Mouse (Mus musculus) megakaryocyte progenitor cell, adult 5-6 weeks (primary cell): Measurements from ENCODE around the gene Lama5. TPM values are rescaled to one million over a fixed set of nuclear protein-coding genes. Genes with fewer than 3 reads are reported as not detected.

Experiments
- ATAC-seq: replicated peaks from 2 replicates; pipeline ENCODE4 v1.8.0; 2016; ENCODE audit warnings: mild to moderate bottlenecking, moderate TSS enrichment, inconsistent platforms; ENCODE audit not compliant: poor library complexity
- total RNA-seq, 2 experiments: library from RNA; stranded (forward) in 1 of 2; stranded (reverse) in 1 of 2; fragments of 157-497, 149-512 nt in 1 of 2; fragments of 200-1000 nt in 1 of 2; gene quantifications; 2 replicates each; pipeline versions ENCODE4 v1.2.3 to v1.2.4; 2015 to 2017

Gene Lama5
- total RNA-seq, 2 experiments from 2014 or later: 0.07 to 0.08 TPM

DNA sequence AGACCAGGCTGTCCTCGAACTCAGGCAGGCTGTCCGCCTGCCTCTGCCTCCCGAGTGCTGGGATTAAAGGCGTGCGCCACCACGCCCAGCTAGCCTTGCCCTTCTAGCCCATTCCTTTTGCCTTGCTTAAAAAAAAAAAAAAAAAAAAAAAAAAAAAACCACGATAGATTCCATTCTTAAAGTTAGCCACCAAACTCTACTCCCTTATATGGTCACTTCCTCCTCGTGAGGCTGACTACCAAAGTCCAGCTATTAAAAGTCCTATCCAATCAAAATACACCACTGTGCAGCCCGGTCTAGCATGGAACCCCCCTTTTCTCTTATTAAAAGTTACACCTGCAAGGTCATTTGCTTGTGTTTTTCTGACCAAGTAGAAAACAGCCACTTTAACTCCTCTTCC, 30.0 kb upstream of the Lama5 start:
- ATAC-seq: no peak

DNA sequence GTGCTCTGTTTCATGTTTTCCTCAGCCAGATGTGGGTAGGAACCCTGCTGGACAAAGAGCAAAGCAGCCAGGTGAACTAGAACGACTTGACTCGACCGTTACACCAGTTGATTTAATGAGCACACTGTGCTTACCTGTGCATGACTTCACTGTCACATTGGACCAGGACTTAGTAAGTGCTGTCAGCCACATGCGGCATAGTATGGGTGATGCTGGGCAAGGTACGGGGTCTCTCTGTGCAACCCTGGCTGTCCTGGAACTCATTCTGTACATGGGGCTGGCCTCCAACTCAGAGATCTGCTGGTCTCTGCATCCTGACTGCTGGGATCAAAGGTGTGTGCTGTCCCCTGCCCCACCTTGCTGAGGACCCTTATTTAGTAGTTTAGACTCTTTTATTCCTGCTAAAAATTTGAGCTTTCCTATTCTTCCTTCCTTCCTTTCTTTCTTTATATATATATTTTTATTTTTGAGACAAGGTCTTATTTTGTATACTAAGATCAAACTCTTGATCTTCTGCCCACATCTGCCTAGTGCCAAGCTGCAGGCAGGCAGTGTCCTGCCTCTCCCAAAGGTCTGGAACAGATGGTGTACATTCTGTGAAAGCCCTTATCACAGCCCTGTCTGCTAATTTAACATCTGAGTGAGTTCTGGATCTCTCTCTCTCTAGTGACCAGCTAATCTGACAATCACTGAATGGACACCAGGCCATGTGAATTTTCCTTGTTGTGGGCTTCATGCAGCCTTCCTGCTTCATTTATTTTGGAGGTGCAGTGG, 29.0 kb upstream of the Lama5 start:
- ATAC-seq: no peak

DNA sequence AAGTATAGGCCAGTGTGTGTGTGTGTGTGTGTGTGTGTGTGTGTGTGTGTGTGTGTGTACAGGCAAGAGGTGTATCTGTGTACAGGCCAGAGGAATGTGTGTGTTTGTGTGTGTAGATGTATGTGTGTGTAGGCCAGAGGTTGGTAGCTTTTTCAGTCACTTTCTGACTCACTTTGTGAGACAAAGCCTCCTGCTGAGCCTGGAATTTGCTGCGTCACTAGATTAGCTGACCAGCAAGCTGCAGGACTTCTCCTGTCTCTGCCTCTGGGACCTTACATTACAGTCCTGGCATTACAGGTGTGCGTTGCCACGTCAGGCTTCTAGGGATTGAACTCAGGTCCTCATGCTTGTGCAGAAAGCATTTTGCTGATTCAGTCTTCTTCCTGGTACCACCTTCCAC, 26.2 kb upstream of the Lama5 start:
- no peak for ATAC-seq

DNA sequence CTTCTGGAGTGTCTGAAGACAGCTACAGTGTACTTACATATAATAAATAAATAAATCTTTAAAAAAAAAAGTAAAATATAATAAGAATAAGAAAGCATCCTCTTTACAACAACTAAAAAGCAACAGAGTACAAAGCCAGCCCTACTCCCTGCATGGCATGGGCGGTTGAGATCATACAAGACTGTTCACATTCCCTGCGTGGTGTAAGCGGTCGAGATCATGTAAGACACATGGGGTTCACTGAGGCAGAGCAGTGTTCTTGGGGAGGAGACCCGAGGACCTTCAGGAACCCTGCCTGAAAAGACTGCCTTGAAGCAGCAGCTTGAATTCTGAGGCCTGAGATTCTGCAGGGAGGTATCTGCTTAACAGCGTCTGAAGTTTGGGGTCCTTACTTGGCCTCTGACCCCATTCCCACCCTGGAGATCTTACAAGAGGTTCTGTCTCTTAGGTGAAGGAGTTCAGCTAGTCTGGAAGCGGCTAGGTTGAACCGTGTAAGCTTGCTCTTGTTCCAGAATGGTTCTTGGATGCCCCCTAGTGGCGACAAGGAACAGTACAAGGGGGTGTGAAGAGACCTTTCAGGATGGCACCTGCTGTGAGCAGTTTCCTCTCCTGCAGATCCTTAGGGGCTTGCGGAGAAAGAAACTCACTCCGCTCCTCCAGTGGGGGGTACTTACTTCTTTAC, 25.4 kb upstream of the Lama5 start:
- ATAC-seq: peak; percentile 93

DNA sequence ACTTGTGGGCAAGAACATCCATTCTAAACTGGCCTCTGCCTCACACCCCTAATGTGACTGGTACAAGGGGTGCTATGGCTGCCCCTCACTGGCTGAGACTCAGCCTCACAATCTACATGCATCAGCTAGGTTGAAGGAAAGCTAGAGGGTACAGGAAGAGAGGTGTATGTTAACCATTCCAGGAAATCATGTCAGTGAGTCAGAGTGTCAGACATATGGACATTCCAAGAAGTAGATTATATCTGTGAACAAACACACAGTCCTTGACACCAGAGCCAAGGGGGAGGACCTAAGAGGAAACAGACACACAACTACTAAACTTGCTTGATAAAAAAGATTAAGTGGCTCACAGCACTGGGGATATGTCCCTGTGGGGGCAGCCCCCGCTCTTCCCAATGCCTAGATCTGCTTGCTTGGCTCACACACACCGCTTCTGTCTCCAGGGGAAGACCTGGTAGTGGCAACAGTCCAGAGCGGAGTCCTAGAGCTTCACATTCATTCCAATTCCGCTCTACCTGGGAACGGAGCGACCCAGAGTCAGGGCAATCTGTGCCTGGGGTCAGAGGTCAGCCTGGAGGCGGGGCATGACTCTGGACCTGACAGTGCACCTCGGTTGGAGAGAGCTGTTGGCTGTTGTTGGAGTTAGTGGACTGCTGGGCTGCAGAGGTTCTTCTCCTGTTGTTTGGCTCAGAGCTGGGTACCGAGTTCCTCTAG, 23.4 kb upstream of the Lama5 start:
- ATAC-seq: no peak

DNA sequence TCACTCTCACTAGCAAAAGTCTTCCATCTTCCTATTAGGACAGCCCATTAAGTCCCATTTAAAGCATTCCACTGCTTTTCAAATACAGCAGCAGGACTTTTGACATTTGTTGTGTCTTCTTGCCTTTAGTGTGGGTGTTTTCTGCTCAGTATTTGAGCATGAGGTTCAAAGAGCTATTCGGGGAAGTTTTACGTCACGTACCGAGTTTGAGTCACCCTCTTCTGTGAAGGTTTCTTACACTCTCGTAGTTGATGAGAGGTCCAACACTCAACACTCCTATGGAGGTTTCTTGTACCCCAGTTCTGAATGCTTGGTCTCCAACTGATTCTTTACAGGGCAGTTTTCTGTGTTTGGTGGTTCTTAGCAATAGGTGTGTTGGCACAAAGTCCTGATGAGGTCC, 22.3 kb upstream of the Lama5 start:
- no peak for ATAC-seq

DNA sequence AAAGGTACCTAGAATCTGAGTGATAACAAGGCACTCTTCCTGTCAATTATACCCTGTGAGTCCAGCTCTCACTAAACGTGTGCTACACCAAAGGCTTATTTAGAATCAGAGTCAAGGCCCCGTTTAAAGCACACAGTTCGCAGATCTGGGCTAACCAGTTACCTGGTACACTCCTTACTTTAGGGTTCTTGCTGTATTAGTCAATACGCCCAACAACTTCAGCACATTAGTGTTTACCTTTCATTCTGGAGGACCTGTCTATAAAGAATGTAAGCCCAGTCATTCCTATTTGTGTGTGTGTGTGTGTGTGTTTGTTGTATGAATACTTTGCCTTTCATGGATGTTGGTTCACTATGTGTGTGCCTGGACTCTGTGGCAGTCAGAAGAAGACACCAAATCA, 17.4 kb upstream of the Lama5 start:
- ATAC-seq: no peak

DNA sequence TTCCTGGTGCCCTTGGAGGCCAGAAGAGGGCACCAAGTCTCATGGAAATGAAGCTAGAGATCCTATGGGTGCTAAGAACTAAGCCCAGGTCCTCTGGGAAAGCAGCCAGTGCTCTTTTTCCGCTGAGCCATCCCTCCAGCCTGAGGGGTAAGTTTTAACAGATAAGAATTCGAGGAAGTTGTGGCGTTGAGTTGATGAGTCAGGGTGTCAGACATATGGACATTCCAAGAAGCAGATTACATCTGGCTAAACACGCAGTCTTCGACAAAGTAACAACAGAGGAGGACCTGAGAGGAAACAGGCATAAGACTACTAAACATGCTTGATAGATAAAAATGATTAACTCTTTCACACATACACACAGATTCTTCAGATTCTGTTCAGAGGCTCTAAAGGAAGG, 12.9 kb upstream of the Lama5 start:
- ATAC-seq: peak; percentile 30; the same call in 1 of the 2 replicates

DNA sequence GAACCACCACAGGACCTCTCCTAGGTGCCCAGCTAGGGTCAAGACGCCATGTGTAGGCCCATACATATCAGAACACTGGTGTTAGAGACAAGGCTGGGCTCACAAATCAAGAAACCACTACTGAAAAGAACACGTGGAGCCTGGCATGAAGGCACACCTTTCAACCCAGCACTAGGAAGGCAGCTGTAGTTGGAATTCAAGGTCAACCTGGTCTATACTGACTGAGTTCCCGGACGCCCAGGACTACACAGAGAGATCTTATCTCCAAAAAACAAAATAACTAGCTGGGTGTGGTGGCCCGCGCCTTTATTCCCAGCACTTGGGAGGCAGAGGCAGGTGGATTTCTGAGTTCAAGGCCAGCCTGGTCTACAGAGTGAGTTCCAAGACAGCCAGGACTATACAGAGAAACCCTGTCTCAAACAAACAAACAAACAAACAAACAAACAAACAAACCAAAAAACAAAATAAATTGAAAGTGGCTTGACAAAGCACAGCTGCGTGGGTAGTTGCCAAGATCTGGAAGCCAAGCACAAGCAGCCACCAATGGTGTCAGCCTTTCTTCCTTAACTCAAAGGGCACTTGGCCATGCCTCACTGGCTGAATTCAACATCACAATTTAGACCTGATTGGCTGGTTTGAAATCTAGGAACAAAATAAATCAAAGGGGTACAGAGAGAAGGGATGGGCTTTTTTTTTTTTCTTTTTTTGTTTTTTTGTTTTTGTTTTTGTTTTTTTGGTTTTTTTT, 12.1 kb upstream of the Lama5 start:
- ATAC-seq: no peak

DNA sequence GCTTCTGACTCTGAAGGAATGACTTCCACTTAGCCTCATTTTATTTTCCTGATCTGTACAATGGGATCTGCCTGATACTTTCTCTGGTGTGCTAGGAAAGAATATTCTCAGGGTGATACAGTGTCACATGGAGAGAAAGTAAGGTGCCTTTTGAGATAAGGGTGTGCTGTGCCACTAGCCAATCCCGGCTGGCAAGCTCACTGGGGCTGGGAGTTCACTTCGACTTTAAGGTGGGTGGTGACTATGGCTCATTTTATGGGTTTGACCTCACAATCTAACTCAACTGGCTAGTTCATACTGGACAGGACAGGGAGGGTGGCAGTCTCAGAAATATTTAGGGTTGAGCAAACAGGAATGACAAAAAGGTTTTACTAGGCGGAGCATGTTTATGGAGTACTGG, 11.3 kb upstream of the Lama5 start:
- peak; percentile 87 for ATAC-seq

DNA sequence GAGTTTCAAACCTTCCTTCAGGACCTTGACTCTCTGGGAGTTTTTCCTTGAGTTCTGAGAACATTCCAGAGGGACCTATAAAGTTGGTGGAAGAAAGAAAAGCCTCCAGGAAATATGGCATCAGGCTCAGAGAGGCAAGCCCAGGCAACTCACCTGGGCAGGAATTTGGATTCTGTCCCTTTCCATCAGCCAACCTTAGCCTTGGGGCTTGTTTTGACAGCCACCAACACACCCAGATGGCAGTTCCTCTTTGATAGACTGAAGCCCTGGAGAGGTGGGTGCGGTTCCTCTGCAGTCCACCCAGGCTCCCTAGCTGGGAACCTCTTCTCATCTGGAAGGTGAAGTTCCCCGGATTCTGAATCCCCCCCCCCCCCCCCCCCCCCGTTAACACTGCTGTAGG, 10.8 kb upstream of the Lama5 start:
- peak; percentile 40 for ATAC-seq

DNA sequence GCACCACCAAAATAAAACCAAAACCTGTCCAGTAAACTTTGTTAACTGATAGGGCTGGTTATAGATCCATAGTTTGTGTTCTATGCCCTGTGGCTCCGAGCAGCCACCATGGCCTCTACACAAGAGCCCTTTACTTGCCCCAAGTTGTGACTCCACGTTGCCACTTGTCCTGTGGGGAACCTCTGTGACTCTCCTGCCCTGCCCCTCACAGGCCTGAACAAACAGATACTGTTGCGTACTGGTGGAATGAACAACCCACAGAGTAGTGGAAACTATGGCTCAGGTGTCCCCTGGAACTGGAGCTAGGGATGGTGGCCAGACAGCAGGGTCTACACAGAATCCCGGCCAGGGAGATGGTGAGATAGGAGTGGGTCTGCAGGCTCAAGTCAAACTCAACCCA, 10.1 kb upstream of the Lama5 start:
- ATAC-seq: no peak

DNA sequence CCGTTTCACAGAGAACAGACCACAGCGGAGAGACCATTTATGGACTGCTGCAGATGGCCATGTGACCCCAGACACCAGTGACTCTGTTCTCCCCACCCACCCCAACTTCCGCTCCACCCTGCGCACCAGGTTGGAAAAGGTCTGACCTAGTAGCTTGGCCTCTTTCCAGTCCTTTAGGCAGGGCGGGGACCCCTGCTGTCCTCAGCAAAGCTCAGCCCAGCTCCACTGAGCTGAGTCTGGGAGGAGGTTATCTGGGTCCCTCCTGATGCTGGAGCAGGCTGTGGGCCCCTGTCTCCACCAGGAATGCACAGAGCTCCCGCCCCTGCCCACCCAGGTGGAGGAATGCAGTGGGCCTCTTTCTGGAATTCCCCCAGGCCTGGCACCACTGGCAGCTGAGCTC, 9.3 kb upstream of the Lama5 start:
- no peak for ATAC-seq

DNA sequence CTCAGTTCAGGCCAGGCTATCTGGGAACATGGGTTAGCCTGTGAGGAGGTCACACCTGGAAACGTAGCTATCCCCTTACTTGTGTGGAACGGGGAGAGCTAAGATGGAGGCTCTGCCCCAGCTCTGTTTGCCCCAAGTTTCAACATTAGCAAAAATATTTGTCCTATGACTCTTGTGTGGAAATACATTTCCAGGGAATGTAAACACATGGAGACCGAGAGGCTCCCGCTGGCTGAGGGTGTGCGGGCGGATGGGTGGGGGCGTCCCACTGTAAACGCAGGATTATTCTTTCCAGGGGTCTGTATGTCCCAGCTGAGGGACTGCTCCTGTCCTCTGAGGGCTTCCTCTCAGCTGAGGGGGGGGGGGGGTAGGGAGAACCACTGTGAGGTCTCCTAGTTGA, 8.7 kb upstream of the Lama5 start:
- ATAC-seq: no peak

DNA sequence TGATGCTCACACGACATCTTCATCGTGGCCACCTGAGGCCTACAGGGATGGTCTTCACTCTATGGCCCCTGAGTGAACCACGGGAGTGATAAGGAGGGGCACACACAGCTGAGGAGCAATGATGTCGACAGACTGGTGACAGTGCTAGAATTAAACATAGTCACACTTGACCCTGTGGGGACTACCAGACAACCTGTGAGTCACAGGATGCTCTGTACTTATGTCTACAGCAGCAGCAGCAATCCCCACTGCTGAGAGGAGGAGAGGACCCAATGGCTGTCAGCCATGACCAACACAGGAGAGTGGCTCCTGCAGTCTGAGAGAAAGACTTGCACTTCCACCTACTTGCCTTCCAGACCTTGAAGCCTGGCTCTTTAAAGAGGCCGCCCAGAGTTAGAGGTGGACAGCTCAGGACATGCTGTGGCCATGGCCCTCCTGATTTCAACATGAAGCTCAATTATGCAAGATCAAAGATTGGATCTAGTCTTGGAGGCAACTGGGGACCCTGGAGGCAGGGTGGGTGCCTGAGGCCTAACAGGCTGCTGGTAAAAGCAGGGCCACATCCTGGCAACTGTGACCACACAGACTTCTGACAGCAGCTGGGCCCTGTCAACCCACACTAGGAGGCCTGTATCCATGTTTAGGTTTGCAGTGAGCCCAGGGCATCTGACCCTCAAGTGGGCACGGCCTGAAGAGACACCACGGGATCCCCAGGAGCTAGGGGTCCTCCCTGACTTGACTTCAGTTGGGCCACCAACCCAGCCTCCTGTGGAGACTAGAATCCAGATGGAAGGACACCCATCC, 7.6 kb upstream of the Lama5 start:
- no peak for ATAC-seq

DNA sequence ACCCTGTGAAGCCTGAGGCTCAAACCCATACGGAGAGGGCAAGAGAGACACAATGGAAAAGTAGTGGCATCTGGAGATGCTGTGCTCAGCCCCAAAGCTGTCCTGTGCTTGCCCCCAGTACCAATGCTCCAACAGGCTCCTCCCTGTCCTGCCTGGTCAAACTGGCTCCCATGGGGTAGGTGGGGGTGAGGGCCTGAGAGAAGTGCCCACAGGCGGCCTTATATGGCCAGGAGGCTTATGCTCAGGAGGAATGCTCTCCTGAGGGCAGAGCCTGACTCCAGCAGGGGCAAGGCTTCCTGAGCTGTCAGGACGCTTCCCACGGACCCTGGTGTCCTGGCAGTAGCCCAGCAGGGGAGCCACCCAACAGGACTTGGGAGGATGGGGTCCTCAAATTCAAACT, 4.8 kb upstream of the Lama5 start:
- no peak for ATAC-seq

DNA sequence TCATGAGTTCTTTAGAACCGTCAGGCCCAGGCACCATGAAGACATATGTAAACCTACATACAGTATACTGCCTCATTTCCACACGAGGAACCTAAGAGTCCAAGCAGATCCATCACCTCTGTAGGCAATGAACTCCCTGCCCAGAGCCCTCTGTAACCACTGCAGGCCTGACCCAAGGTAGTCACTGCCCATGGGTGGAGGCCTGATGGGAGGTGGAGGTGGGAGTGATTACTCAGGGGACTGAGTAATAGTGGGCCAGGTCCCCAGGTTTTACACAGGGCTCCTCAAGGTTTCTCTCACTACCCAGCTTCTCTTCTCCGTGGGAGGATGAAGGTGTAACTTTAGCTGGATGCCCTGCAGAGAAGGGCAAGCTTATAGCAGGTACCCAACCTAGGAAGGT, 3.5 kb upstream of the Lama5 start:
- ATAC-seq: no peak

DNA sequence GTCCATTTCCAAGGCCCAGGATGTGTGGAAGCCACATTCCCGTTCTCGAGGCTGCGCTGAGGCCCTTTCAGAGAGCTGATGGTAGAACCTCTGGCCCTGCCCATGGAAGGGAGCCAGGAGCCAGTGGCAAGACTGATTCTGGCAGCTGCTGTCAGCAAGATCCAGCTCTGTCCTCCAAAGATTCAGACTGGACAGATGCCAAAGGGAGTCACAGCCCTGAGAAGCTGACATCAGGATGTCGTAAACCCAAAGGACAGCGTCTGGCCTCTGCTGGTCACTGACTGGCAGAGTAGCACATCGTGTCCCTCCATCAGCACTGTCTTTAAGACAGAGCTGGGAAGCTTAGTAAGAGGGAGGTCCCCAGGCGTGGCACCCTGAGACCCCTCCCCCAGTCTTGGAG, 2.9 kb upstream of the Lama5 start:
- ATAC-seq: no peak

DNA sequence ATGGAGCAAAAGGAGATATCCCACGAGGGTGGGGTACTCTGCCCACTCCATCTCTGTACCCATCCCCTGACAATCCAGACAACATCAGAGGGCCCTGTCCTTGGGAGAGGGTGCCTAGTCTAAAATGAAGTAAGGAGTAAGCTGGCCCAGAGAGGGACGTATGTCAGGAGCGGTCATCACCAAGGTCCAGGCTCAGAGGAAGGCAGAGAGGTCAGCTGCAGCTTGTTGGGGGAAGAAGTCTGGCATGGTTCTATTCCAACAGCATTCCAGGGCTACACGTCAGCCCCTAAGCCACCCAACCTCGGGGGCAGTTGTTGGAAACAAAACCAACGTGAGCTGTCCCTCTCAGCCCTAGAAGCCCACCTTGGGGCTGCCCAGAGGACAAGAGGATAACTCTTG, 2.4 kb upstream of the Lama5 start:
- ATAC-seq: no peak

DNA sequence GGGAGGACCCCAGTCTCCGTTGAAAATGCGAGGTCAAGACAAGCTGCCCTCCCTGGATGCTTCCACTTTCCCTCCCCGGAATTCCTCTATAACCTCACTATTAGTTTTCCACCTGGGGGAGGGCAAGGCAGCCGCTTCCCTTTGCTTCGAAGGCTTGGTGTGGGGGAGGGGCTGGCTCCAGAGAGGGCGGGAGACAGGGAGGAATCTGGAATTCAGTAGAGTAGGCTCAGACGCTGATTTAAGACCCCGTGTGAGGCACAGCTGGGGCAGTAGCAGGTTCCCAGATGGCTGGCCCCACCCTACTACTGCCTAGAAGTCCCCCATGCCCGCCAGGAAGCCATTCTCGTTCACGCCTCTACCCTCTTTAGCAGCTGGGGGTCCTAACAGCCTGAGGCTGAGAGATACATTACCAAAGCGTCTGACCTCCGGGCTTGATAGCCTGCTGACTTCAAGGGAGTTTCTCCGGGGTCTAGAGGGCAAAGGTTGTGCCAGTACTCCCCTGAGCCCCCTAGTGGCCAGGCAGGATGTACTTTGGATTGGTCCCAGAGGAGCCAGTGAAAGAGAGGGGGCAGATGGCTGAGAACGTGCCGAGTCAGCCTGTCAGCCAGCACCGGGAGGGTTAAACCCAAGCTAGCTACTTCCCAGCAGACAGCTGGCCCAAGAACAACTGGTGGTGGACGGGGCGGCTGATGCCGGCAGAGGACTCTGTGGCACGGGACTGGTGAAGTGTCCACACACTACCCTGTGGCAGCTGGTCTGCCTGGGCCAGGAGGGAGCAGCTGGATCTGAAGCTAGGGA, 1.8 kb upstream of the Lama5 start:
- ATAC-seq: peak; percentile 83
